ENCODE assay signal across 8 mouse cellular contexts in genomic region chr1:181923384-181923783, GRCm38 (mm10).
DNase-seq lines count a peak whose midpoint lies in the region; ATAC-seq and TF ChIP-seq lines count a peak whose summit lies in the region.

No protein-coding gene starts in this region.

- 87% methylated on average over 24 of the region's 24 CpGs for WGBS in forebrain, embryonic 11.5 days
- WGBS in forebrain, embryonic 15.5 days = 79% methylated on average over 24 of the region's 24 CpGs
- 71% methylated on average over 24 of the region's 24 CpGs for WGBS in heart, adult 2 months
- WGBS in midbrain, embryonic 15.5 days = 83% methylated on average over 24 of the region's 24 CpGs

- no peaks in the 10 kb centered on the region for H3K79me2 ChIP-seq in heart, adult 2 months (replicated peaks; ENCODE audit: control insufficient read depth, insufficient read depth, low read length)

- no peak for TF ChIP-seq EP300 in heart, adult 2 months (IDR thresholded peaks at IDR 0.05; ENCODE audit: insufficient read depth, low read depth, low read length)

- no peak overlapping the region for H3K4me3 ChIP-seq in forebrain, embryonic 11.5 days (ENCODE audit: low read depth, low read length)
- no peak overlapping the region for H3K4me3 ChIP-seq in forebrain, embryonic 15.5 days
- H3K4me3 ChIP-seq in heart, adult 2 months = no peak overlapping the region
- no peak overlapping the region for H3K4me3 ChIP-seq in midbrain, embryonic 15.5 days

- peak; percentile 63 for DNase-seq in forebrain, embryonic 11.5 days (ENCODE audit: low spot score)
- DNase-seq in adrenal gland, postnatal 36 days = peak; percentile 15 to 26
- peak; percentile 39 to 64 for DNase-seq in heart, adult 2 months
- peak; percentile 3 for DNase-seq in layer of hippocampus, adult 9-10 months (ENCODE audit: low spot score)
- no peak for DNase-seq in MN1 (ENCODE audit: low spot score)
- DNase-seq in kidney, adult 9 months = no peak

- H3K9ac ChIP-seq in forebrain, embryonic 11.5 days (ENCODE audit: low read length) = no peak overlapping the region
- no peak overlapping the region for H3K9ac ChIP-seq in forebrain, embryonic 15.5 days (replicated peaks)
- H3K9ac ChIP-seq in heart, adult 2 months (ENCODE audit: low read depth, low read length) = no peak overlapping the region
- H3K9ac ChIP-seq in midbrain, embryonic 15.5 days = no peak overlapping the region

- H3K27ac ChIP-seq in forebrain, embryonic 11.5 days (ENCODE audit: low read depth, low read length) = no peak overlapping the region
- H3K27ac ChIP-seq in forebrain, embryonic 15.5 days (replicated peaks) = no peak overlapping the region
- H3K27ac ChIP-seq in heart, adult 2 months = no peak overlapping the region
- H3K27ac ChIP-seq in midbrain, embryonic 15.5 days = 0 out of 2 replicates have a peak overlapping the region, but pooled peaks have one; percentile 20

- no peaks in the 10 kb centered on the region for H3K4me1 ChIP-seq in forebrain, embryonic 11.5 days (replicated peaks; ENCODE audit: control insufficient read depth, insufficient read depth, low read length)
- H3K4me1 ChIP-seq in forebrain, embryonic 15.5 days = no peaks in the 10 kb centered on the region
- H3K4me1 ChIP-seq in heart, adult 2 months (ENCODE audit: control insufficient read depth, insufficient read depth, low read length) = no peaks in the 10 kb centered on the region
- no peaks in the 10 kb centered on the region for H3K4me1 ChIP-seq in midbrain, embryonic 15.5 days

- no peak overlapping the region for H3K4me2 ChIP-seq in forebrain, embryonic 11.5 days (ENCODE audit: low read depth, low read length, severe bottlenecking)
- no peak overlapping the region for H3K4me2 ChIP-seq in forebrain, embryonic 15.5 days (replicated peaks)
- no peak overlapping the region for H3K4me2 ChIP-seq in midbrain, embryonic 15.5 days

- H3K9me3 ChIP-seq in forebrain, embryonic 11.5 days (ENCODE audit: control insufficient read depth, low read length) = no peaks in the 10 kb centered on the region
- no peaks in the 10 kb centered on the region for H3K9me3 ChIP-seq in forebrain, embryonic 15.5 days
- H3K9me3 ChIP-seq in midbrain, embryonic 15.5 days = no peaks in the 10 kb centered on the region

- H3K36me3 ChIP-seq in forebrain, embryonic 11.5 days (ENCODE audit: control insufficient read depth, insufficient read depth, low read length) = peaks cover 4% of the 10 kb centered on the region; the same call in 1 of the 2 replicates
- peaks cover 15% of the 10 kb centered on the region for H3K36me3 ChIP-seq in forebrain, embryonic 15.5 days
- peaks cover 2% of the 10 kb centered on the region; the same call in 1 of the 2 replicates for H3K36me3 ChIP-seq in heart, adult 2 months (ENCODE audit: control insufficient read depth, insufficient read depth, low read length)
- peaks cover 16% of the 10 kb centered on the region; the same call in 1 of the 2 replicates for H3K36me3 ChIP-seq in midbrain, embryonic 15.5 days (replicated peaks)

- intact Hi-C loops in heart, adult 2 months (cut with DNase I) = loop anchor here (5.0 to 10.0 kb wide), 2 partner anchors 49 to 101 kb away; no protein-coding TSS in a partner anchor

- no peaks in the 10 kb centered on the region for H3K27me3 ChIP-seq in forebrain, embryonic 11.5 days (ENCODE audit: control insufficient read depth, insufficient read depth, low read length)
- H3K27me3 ChIP-seq in forebrain, embryonic 15.5 days = no peaks in the 10 kb centered on the region
- no peaks in the 10 kb centered on the region for H3K27me3 ChIP-seq in heart, adult 2 months (ENCODE audit: control insufficient read depth, insufficient read depth, low read length)
- H3K27me3 ChIP-seq in midbrain, embryonic 15.5 days (replicated peaks) = no peaks in the 10 kb centered on the region

- ATAC-seq in forebrain, embryonic 11.5 days (replicated peaks; ENCODE audit: low FRiP score) = no peak
- ATAC-seq in forebrain, embryonic 15.5 days (replicated peaks) = no peak
- no peak for ATAC-seq in midbrain, embryonic 15.5 days (replicated peaks)

- no peak for TF ChIP-seq CTCF in heart, adult 2 months (IDR thresholded peaks at IDR 0.05)

- no peak for TF ChIP-seq POLR2A in heart, adult 2 months (IDR thresholded peaks at IDR 0.05; ENCODE audit: insufficient read depth, low read depth, low read length)

Comparison
In these comparisons a context has a peak if more than half of its experiments do, and no peak if none do; other contexts are left out.
1. DNase-seq: peak in forebrain, embryonic 11.5 days (single experiment), adrenal gland, postnatal 36 days (2 of 2), heart, adult 2 months (2 of 2) and layer of hippocampus, adult 9-10 months (single experiment); none in MN1 (single experiment) and kidney, adult 9 months (single experiment).